Mouse (Mus musculus) CH12.LX (cell line): ENCODE results near the gene B3gntl1.

Experiments
- CTCF ChIP-seq, 2 experiments: IDR thresholded peaks in 1 of 2; conservative IDR thresholded peaks in 1 of 2; 2 replicates each; pipeline ENCODE4 v1.5.1; 2011 to 2012; ENCODE audit warnings: low read depth in 2 of 2, low read length in 2 of 2, improper control_type of control experiment in 1 of 2, inconsistent platforms in 1 of 2, mild to moderate bottlenecking in 1 of 2, moderate library complexity in 1 of 2
- EP300 ChIP-seq: IDR thresholded peaks from 2 replicates; pipeline ENCODE4 v1.6.1; 2011; ENCODE audit warnings: low read length, improper control_type of control experiment
- HCFC1 ChIP-seq: IDR thresholded peaks from 2 replicates; pipeline ENCODE4 v1.6.1; 2012; ENCODE audit warnings: low read depth, mild to moderate bottlenecking, inconsistent platforms, low read length, improper control_type of control experiment
- MAX ChIP-seq: IDR thresholded peaks from 2 replicates; pipeline ENCODE4 v1.6.1; 2011; ENCODE audit warnings: low read length, improper control_type of control experiment
- MYC ChIP-seq: IDR thresholded peaks from 2 replicates; pipeline ENCODE4 v1.6.1; 2011; ENCODE audit warnings: low read depth, mild to moderate bottlenecking, improper control_type of control experiment, low read length
- POLR2A ChIP-seq: IDR thresholded peaks from 2 replicates; pipeline ENCODE4 v1.6.1; 2011; ENCODE audit warnings: low read depth, mild to moderate bottlenecking, improper control_type of control experiment, low read length
- SIN3A ChIP-seq: IDR thresholded peaks from 2 replicates; pipeline ENCODE4 v1.6.1; 2012; ENCODE audit warnings: low read length, improper control_type of control experiment, inconsistent platforms
- SMC3 ChIP-seq: IDR thresholded peaks from 2 replicates; pipeline ENCODE4 v1.6.1; 2011; ENCODE audit warnings: low read depth, low read length, improper control_type of control experiment
- TCF12 ChIP-seq: IDR thresholded peaks from 2 replicates; pipeline ENCODE4 v1.6.1; 2014; ENCODE audit warnings: low read depth, mild to moderate bottlenecking, inconsistent platforms, low read length, improper control_type of control experiment
- USF2 ChIP-seq: conservative IDR thresholded peaks from 2 replicates; pipeline ENCODE4 v1.6.1; 2011; ENCODE audit warnings: low read depth, low read length, improper control_type of control experiment
- ZC3H11A ChIP-seq: IDR thresholded peaks from 2 replicates; pipeline ENCODE4 v1.6.1; 2012; ENCODE audit warnings: low read depth, mild to moderate bottlenecking, inconsistent platforms, low read length, improper control_type of control experiment
- ZMIZ1 ChIP-seq: IDR thresholded peaks from 2 replicates; pipeline ENCODE4 v1.6.1; 2012; ENCODE audit warnings: low read depth, mild to moderate bottlenecking, inconsistent platforms, low read length, improper control_type of control experiment
- ZNF384 ChIP-seq: IDR thresholded peaks from 2 replicates; pipeline ENCODE4 v1.6.1; 2012; ENCODE audit warnings: low read depth, low read length, improper control_type of control experiment, inconsistent platforms

DNA sequence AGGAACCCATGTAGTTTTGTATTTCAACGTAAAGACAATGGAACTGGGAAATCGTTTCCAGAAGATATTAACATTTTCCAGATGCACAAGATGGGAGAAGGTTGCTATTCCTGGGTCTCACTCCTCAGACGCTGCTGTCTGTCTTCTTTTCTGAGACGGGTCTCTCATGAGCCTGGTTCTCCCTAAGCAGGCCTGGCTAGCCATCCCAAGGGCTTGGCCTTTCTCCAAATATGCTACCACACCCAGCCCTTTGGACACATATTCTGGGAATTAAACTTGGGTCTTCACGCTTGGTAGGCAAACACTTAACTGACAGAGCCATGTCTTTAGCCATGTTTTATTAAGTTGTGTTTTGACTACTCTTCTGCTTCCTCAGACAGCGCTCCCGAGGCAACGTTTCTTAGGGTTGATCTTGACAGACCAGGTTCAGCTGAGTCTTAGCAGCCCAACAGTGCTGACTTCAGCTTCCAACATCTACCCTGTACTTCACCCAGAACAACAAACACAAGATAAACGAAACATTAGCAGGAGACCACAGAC is 18.5 kb downstream of the B3gntl1 start:
- TF ChIP-seq MAX (no peak), POLR2A (no peak), SMC3 (no peak), CTCF (conservative IDR thresholded peaks at IDR 0.05 in 1 of 2, IDR thresholded peaks at IDR 0.05 in 1 of 2; ENCODE audit: low read depth in 2 of 2, low read length in 2 of 2) (no peak), HCFC1 (no peak), ZMIZ1 (no peak), EP300 (no peak), TCF12 (no peak), ZNF384 (no peak), SIN3A (no peak), MYC (no peak), USF2 (no peak), ZC3H11A (no peak)
